ENCODE assay signal across 8 mouse cellular contexts in the genomic region with DNA sequence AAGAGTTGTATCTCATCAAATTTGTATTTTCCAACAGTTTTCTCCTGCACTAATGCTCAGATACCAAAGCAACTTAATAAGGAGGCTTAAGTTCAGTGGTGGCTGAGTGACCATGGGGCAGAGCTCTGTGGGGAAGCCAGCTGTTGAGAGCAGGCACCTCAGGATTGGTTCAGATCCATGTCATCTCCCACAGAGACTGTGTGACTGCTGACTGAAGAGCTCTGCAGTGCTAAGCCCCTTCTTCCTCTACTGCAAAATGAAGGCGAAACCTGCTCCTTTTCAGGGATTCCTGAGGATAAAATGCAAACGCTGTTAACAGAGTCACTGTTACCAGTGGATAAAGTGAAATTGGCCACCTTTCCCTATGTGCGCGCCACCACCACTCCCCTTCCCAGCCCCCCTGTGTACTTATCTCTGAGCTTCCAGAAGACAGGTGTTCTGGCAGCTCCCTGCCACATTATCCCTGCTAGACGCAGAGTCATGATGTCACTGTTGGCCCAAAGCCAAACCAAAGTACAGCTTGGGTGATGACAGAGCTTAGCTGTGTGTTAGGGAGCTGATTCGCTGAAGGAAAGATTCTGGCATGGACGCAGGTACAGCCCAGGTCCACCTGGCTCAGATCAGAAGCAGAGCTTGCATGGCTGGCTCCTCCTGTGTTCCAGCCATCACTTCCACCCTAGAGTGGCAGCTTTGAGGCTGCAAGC.
DNase-seq lines count a peak whose midpoint lies in the region; ATAC-seq lines count a peak whose summit lies in the region.

No protein-coding gene starts in this region.

- peaks cover 5% of the 10 kb centered on the region; the same call in 1 of the 2 replicates for H3K4me1 ChIP-seq in hindbrain, embryonic 14.5 days (replicated peaks; ENCODE audit: control insufficient read depth, insufficient read depth, low read length)
- H3K4me1 ChIP-seq in hindbrain, embryonic 11.5 days (replicated peaks; ENCODE audit: control insufficient read depth, insufficient read depth, low read length): no peaks in the 10 kb centered on the region
- H3K4me1 ChIP-seq in embryonic facial prominence, embryonic 12.5 days: peaks cover 10% of the 10 kb centered on the region

- no peaks in the 10 kb centered on the region for H3K9me3 ChIP-seq in hindbrain, embryonic 14.5 days (ENCODE audit: control insufficient read depth, low read length)
- no peaks in the 10 kb centered on the region for H3K9me3 ChIP-seq in hindbrain, embryonic 11.5 days (ENCODE audit: control insufficient read depth, low read length)
- H3K9me3 ChIP-seq in embryonic facial prominence, embryonic 12.5 days: no peaks in the 10 kb centered on the region

- intact Hi-C loops in heart, postnatal 10 days (cut with DNase I): no loop called here
- intact Hi-C loops in left cerebral cortex, postnatal 25 days (cut with DNase I): no loop called here

- H3K27ac ChIP-seq in hindbrain, embryonic 14.5 days: no peak overlapping the region
- no peak overlapping the region for H3K27ac ChIP-seq in hindbrain, embryonic 11.5 days (ENCODE audit: low read depth, low read length)
- no peak overlapping the region for H3K27ac ChIP-seq in embryonic facial prominence, embryonic 12.5 days

- no peak overlapping the region for H3K4me3 ChIP-seq in hindbrain, embryonic 14.5 days (replicated peaks; ENCODE audit: low read length)
- H3K4me3 ChIP-seq in hindbrain, embryonic 11.5 days (ENCODE audit: low read depth, low read length): no peak overlapping the region
- H3K4me3 ChIP-seq in embryonic facial prominence, embryonic 12.5 days: no peak overlapping the region

- H3K4me2 ChIP-seq in hindbrain, embryonic 14.5 days (replicated peaks): no peak overlapping the region
- no peak overlapping the region for H3K4me2 ChIP-seq in hindbrain, embryonic 11.5 days (replicated peaks; ENCODE audit: low read depth, low read length)
- H3K4me2 ChIP-seq in embryonic facial prominence, embryonic 12.5 days (replicated peaks): no peak overlapping the region

- peak; percentile 73 for DNase-seq in hindbrain, embryonic 14.5 days (ENCODE audit: low spot score)
- DNase-seq in hindbrain, embryonic 11.5 days (ENCODE audit: low spot score): no peak
- DNase-seq in NIH3T3 (ENCODE audit: low read depth) (peak; percentile 2), adipocyte (ENCODE audit: low spot score) (no peak)
- peak; percentile 60 to 61 for DNase-seq in heart, postnatal 10 days
- peak; percentile 51 to 55 for DNase-seq in left cerebral cortex, postnatal 25 days (ENCODE audit: low spot score in 2 of 2)
- peak; percentile 13 to 30 for DNase-seq in right cerebral cortex, postnatal 36 days (ENCODE audit: low spot score in 2 of 2)

- ATAC-seq in hindbrain, embryonic 14.5 days (ENCODE audit: low FRiP score): peak; percentile 55; the same call in 1 of the 2 replicates
- no peak for ATAC-seq in hindbrain, embryonic 11.5 days (ENCODE audit: low FRiP score)
- ATAC-seq in embryonic facial prominence, embryonic 12.5 days (ENCODE audit: insufficient number of reproducible peaks, insufficient read depth, low FRiP score, low TSS enrichment): peak; percentile 81

- no peaks in the 10 kb centered on the region for H3K36me3 ChIP-seq in hindbrain, embryonic 14.5 days (replicated peaks; ENCODE audit: control insufficient read depth, insufficient read depth)
- H3K36me3 ChIP-seq in hindbrain, embryonic 11.5 days (ENCODE audit: control insufficient read depth, insufficient read depth, low read length): no peaks in the 10 kb centered on the region
- H3K36me3 ChIP-seq in embryonic facial prominence, embryonic 12.5 days: no peaks in the 10 kb centered on the region

- 65% methylated on average over 7 of the region's 7 CpGs for WGBS in hindbrain, embryonic 14.5 days
- 79% methylated on average over 7 of the region's 7 CpGs for WGBS in hindbrain, embryonic 11.5 days
- WGBS in embryonic facial prominence, embryonic 12.5 days: 51% methylated on average over 7 of the region's 7 CpGs

- H3K27me3 ChIP-seq in hindbrain, embryonic 14.5 days (ENCODE audit: control insufficient read depth, insufficient read depth, low read length): no peaks in the 10 kb centered on the region
- H3K27me3 ChIP-seq in hindbrain, embryonic 11.5 days (ENCODE audit: control insufficient read depth, insufficient read depth, low read length): no peaks in the 10 kb centered on the region
- H3K27me3 ChIP-seq in embryonic facial prominence, embryonic 12.5 days: no peaks in the 10 kb centered on the region

- no peak overlapping the region for H3K9ac ChIP-seq in hindbrain, embryonic 14.5 days
- H3K9ac ChIP-seq in hindbrain, embryonic 11.5 days (ENCODE audit: low read depth, low read length): no peak overlapping the region
- no peak overlapping the region for H3K9ac ChIP-seq in embryonic facial prominence, embryonic 12.5 days

Comparison
In these comparisons a context has a peak if more than half of its experiments do, and no peak if none do; other contexts are left out.
1. DNase-seq: peak in hindbrain, embryonic 14.5 days (single experiment), NIH3T3 (single experiment), heart, postnatal 10 days (2 of 2), left cerebral cortex, postnatal 25 days (2 of 2) and right cerebral cortex, postnatal 36 days (2 of 2); none in hindbrain, embryonic 11.5 days (single experiment) and adipocyte (single experiment).